Mouse (Mus musculus) neural tube, embryonic 13.5 days (tissue): Measurements from ENCODE around the gene Dgke. TPM values are rescaled to one million over a fixed set of nuclear protein-coding genes. Genes with fewer than 3 reads are reported as not detected.
"Not testable (repeated sequence)": the region's sequence is repeated elsewhere in the genome, so short reads cannot be mapped to it uniquely, and the experiment has no call there.

Experiments used
- ATAC-seq: fragments of 200-750 bp; cut with Nextera tagmentation; 2 replicates; pipeline ENCODE4 v1.8.0; 2017; ENCODE audit warnings: low read depth, mild to moderate bottlenecking, moderate TSS enrichment, moderate library complexity
- H3K27ac ChIP-seq: fragments of 300-500 bp; sonication (generic); replicated peaks from 2 replicates; pipeline ENCODE4 v1.5.1; 2015; ENCODE audit warnings: moderate library complexity, mild to moderate bottlenecking, inconsistent platforms
- H3K27me3 ChIP-seq: fragments of 300-500 bp; sonication (generic); 2 replicates; pipeline ENCODE4 v1.6.1; 2015; ENCODE audit warnings: mild to moderate bottlenecking, inconsistent platforms
- H3K36me3 ChIP-seq: fragments of 300-500 bp; sonication (generic); 2 replicates; pipeline ENCODE4 v1.6.1; 2015; ENCODE audit warnings: mild to moderate bottlenecking, inconsistent platforms
- H3K4me1 ChIP-seq: fragments of 300-500 bp; sonication (generic); replicated peaks from 2 replicates; pipeline ENCODE4 v1.6.1; 2015; ENCODE audit warnings: inconsistent platforms
- H3K4me2 ChIP-seq: fragments of 300-500 bp; sonication (generic); 2 replicates; pipeline ENCODE4 v1.6.1; 2015; ENCODE audit warnings: inconsistent platforms, mild to moderate bottlenecking, moderate library complexity
- H3K4me3 ChIP-seq: fragments of 300-500 bp; sonication (generic); 2 replicates; pipeline ENCODE4 v1.5.1; 2015; ENCODE audit warnings: mild to moderate bottlenecking, inconsistent platforms
- H3K9ac ChIP-seq: fragments of 300-500 bp; sonication (generic); 2 replicates; pipeline ENCODE4 v1.6.1; 2015; ENCODE audit warnings: moderate library complexity, mild to moderate bottlenecking, inconsistent platforms
- H3K9me3 ChIP-seq: fragments of 300-500 bp; sonication (generic); 2 replicates; pipeline ENCODE4 v1.6.1; 2016; ENCODE audit warnings: inconsistent platforms
- WGBS: fragments of 180-500 bp; shearing (Covaris S2); methylation state at CpG from one replicate; pipeline ENCODE4 v1.1.7; 2015; 5-methylcytosine and 5-hydroxymethylcytosine counted together
- polyA plus RNA-seq: library from polyadenylated mRNA; unstranded; fragments of >200 nt; fragmentation: Nextera tagmentation; extraction: Ambion mirVana; gene quantifications from 2 replicates; pipeline ENCODE4 v1.2.1, GENCODE M21; 2015

Dgke gene
- polyA plus RNA-seq, 1 experiment from 2014 or later: 13.5 TPM

DNA sequence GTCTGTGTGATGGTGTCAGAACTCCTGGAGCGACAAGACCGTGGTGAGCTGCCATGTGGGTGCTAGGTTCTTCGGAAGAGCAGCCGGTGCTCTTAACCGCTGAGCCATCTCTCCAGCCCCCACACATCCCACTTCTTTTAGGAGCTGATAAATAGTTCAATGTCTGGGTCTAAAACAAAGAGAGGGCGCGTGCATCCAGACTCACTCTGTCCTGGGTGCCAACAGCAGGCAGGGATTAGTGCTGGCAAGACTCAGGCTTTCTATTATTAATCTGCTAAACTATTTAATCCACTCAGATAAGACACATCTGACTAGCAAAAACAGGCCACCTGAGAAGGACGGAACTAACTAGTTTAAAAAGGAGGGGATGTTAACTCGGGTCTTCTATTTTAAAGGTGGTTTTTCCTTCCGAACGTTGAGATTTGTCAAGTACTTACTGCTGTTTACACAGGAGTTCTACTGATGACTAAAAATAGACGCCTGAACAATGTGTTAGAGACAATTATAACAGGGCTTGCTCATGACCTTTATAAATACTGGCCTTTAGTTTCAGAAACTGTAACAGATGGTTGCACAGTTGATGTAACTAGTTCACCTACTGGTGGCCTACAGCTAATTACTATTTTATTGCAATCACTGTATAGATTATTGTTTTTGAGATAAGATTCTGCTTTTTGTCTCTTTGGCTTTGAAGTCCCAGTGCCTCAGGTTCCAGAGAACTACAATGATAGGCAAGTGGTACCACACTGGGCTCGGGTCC lies 10.5 kb downstream of the Dgke start:
- ATAC-seq: no peak
- H3K4me2 ChIP-seq: no peak overlapping the region
- no peak overlapping the region for H3K9ac ChIP-seq
- H3K4me1 ChIP-seq: peaks cover 40% of the 10 kb centered on the region
- H3K4me3 ChIP-seq: no peak overlapping the region
- H3K36me3 ChIP-seq: peaks cover 33% of the 10 kb centered on the region
- no peaks in the 10 kb centered on the region for H3K9me3 ChIP-seq
- WGBS: 84% methylated on average over 13 of the region's 13 CpGs
- H3K27ac ChIP-seq: no peak overlapping the region
- H3K27me3 ChIP-seq: no peaks in the 10 kb centered on the region

DNA sequence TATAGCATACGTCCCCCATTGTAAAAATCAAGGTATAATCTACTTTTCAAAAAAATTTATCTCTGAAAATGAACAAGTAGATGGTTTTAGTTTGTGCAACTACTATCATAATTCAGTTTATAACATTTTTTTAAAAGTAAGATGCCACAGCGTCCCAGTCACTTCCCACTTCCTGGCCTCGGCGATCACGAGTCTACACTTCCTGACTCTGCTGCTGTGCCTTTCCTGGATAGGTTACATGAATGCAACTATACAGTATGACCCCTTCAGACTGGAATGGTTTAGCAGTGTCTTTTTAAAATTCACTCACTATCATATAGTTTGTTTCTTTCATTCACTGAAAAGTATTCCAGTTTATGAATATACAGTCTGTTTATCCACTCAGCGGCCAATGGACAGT lies 14.9 kb downstream of the Dgke start:
- Histone ChIP-seq H3K4me2 (no peak overlapping the region), H3K27ac (no peak overlapping the region), H3K4me3 (no peak overlapping the region), H3K9ac (no peak overlapping the region), H3K36me3 (peaks cover 70% of the 10 kb centered on the region), H3K9me3 (no peaks in the 10 kb centered on the region), H3K27me3 (no peaks in the 10 kb centered on the region), H3K4me1 (peaks cover 11% of the 10 kb centered on the region)
- WGBS: 87% methylated on average over 6 of the region's 6 CpGs
- no peak for ATAC-seq

GRCm38 (mm10) chr11:89046021-89046420 lies 20.6 kb downstream of the Dgke start:
- Histone ChIP-seq H3K4me1 (no peaks in the 10 kb centered on the region), H3K27me3 (no peaks in the 10 kb centered on the region), H3K9me3 (no peaks in the 10 kb centered on the region), H3K36me3 (peaks cover 88% of the 10 kb centered on the region), H3K4me2 (no peak overlapping the region), H3K27ac (no peak overlapping the region), H3K9ac (no peak overlapping the region), H3K4me3 (no peak overlapping the region)
- ATAC-seq: no peak
- 93% methylated on average over 3 of the region's 3 CpGs for WGBS

DNA sequence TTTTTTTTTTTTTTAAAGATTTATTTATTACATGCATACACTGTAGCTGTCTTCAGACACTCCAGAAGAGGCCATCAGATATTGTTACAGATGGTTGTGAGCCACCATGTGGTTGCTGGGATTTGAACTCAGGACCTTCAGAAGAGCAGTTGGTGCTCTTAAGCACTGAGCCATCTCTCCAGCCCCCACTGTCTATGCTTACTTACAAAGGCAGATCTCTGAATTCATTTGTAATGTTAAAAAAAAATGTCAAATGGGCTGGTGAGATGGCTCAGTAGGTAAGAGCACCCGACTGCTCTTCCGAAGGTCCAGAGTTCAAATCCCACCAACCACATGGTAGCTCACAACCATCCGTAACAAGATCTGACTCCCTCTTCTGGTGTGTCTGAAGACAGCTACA lies 21.1 kb downstream of the Dgke start:
- not testable (repeated sequence) for H3K27me3 ChIP-seq, H3K9me3 ChIP-seq, ATAC-seq, H3K4me1 ChIP-seq, H3K27ac ChIP-seq, H3K9ac ChIP-seq, H3K4me3 ChIP-seq, H3K4me2 ChIP-seq
- 98% methylated on average over 3 of the region's 3 CpGs for WGBS
- peaks cover 87% of the 10 kb centered on the region for H3K36me3 ChIP-seq

GRCm38 (mm10) chr11:89043046-89043445 lies 23.6 kb downstream of the Dgke start:
- H3K4me2 ChIP-seq: no peak overlapping the region
- H3K27ac ChIP-seq: no peak overlapping the region
- H3K27me3 ChIP-seq: no peaks in the 10 kb centered on the region
- ATAC-seq: no peak
- H3K4me3 ChIP-seq: no peak overlapping the region
- no peaks in the 10 kb centered on the region for H3K9me3 ChIP-seq
- H3K36me3 ChIP-seq: peaks cover 87% of the 10 kb centered on the region
- WGBS: 92% methylated on average over 7 of the region's 7 CpGs
- H3K4me1 ChIP-seq: no peaks in the 10 kb centered on the region
- no peak overlapping the region for H3K9ac ChIP-seq

- not testable (repeated sequence) for H3K27ac ChIP-seq, ATAC-seq, H3K9ac ChIP-seq, H3K4me1 ChIP-seq, H3K4me2 ChIP-seq, H3K9me3 ChIP-seq, H3K27me3 ChIP-seq, H3K4me3 ChIP-seq
- H3K36me3 ChIP-seq: peaks cover 85% of the 10 kb centered on the region
- WGBS: 94% methylated on average over 6 of the region's 7 CpGs
Measured at GRCm38 (mm10) chr11:89041073-89041472, 25.6 kb downstream of the Dgke start.

- Histone ChIP-seq H3K9me3 (no peaks in the 10 kb centered on the region), H3K4me1 (no peaks in the 10 kb centered on the region), H3K27ac (no peak overlapping the region), H3K4me2 (no peak overlapping the region), H3K9ac (no peak overlapping the region), H3K36me3 (peaks cover 71% of the 10 kb centered on the region), H3K4me3 (no peak overlapping the region), H3K27me3 (no peaks in the 10 kb centered on the region)
- no peak for ATAC-seq
- 34% methylated on average over 3 of the region's 3 CpGs for WGBS
Measured at GRCm38 (mm10) chr11:89039325-89039724, 27.3 kb downstream of the Dgke start.

DNA sequence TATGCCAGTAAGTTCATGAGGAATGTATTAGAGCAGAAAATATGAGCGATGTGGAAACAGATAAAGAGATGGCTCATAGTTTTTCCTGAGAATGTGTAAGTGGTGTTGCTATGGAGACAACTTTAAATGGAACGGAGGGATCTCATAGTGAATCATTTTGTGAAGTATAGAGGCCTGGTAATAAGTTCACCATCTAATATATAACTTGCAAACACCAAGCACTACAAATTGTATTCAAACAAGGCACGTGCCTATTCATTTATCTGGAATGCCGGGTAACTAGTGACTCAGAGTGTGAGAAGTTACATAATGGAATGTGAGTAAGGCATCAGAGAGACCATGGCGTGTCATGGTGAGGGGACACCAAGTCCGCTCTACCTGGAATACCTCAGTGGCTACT lies 28.2 kb downstream of the Dgke start:
- no peak for ATAC-seq
- WGBS: 88% methylated on average over 6 of the region's 6 CpGs
- Histone ChIP-seq H3K4me1 (no peaks in the 10 kb centered on the region), H3K36me3 (peaks cover 67% of the 10 kb centered on the region), H3K4me2 (no peak overlapping the region), H3K9ac (no peak overlapping the region), H3K4me3 (no peak overlapping the region), H3K27me3 (no peaks in the 10 kb centered on the region), H3K9me3 (no peaks in the 10 kb centered on the region), H3K27ac (no peak overlapping the region)

DNA sequence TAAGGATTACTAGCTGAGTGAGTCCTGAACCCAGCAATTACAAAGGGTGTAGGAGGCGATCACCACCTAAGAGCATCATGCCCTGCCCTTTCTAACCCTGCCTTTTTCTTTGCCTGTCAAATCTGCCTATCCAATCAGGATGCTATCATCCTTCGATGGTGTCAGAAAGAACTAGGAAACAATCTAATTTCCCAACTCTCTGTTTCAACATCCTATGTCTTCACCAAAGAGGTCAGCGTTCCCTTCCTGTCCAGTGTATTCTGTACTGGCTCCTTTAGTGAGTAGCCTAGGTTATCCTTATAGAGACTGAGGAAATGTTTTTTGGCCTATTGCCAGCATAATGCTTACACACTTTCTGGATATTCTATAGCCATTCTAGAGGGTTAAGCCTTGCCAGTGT lies 31.1 kb downstream of the Dgke start:
- no peak overlapping the region for H3K4me3 ChIP-seq
- no peak overlapping the region for H3K27ac ChIP-seq
- peaks cover 40% of the 10 kb centered on the region for H3K36me3 ChIP-seq
- no peak for ATAC-seq
- 86% methylated on average over 3 of the region's 3 CpGs for WGBS
- no peak overlapping the region for H3K4me2 ChIP-seq
- no peaks in the 10 kb centered on the region for H3K4me1 ChIP-seq
- H3K9me3 ChIP-seq: no peaks in the 10 kb centered on the region
- H3K27me3 ChIP-seq: no peaks in the 10 kb centered on the region
- H3K9ac ChIP-seq: no peak overlapping the region

- Histone ChIP-seq H3K4me1 (no peaks in the 10 kb centered on the region), H3K4me2 (no peak overlapping the region), H3K27me3 (no peaks in the 10 kb centered on the region), H3K4me3 (no peak overlapping the region), H3K27ac (no peak overlapping the region), H3K9ac (no peak overlapping the region), H3K9me3 (no peaks in the 10 kb centered on the region), H3K36me3 (peaks cover 31% of the 10 kb centered on the region)
- no peak for ATAC-seq
Measured at GRCm38 (mm10) chr11:89034592-89034991, 32.1 kb downstream of the Dgke start.

GRCm38 (mm10) chr11:89031189-89031588 lies 35.5 kb downstream of the Dgke start:
- Histone ChIP-seq H3K4me3 (no peak overlapping the region), H3K27me3 (no peaks in the 10 kb centered on the region), H3K4me2 (no peak overlapping the region), H3K9me3 (no peaks in the 10 kb centered on the region), H3K9ac (no peak overlapping the region), H3K27ac (no peak overlapping the region), H3K36me3 (peaks cover 6% of the 10 kb centered on the region; the same call in 1 of the 2 replicates), H3K4me1 (no peaks in the 10 kb centered on the region)
- 73% methylated on average over 1 of the region's 1 CpGs for WGBS
- no peak for ATAC-seq

- H3K27me3 ChIP-seq: no peaks in the 10 kb centered on the region
- H3K36me3 ChIP-seq: peaks cover 6% of the 10 kb centered on the region; the same call in 1 of the 2 replicates
- no peak overlapping the region for H3K4me3 ChIP-seq
- H3K4me1 ChIP-seq: no peaks in the 10 kb centered on the region
- no peaks in the 10 kb centered on the region for H3K9me3 ChIP-seq
- H3K4me2 ChIP-seq: no peak overlapping the region
- no peak overlapping the region for H3K9ac ChIP-seq
- WGBS: 77% methylated on average over 6 of the region's 6 CpGs
- ATAC-seq: no peak
- H3K27ac ChIP-seq: no peak overlapping the region
Measured at GRCm38 (mm10) chr11:89030552-89030951, 36.1 kb downstream of the Dgke start.

- Histone ChIP-seq H3K4me2 (no peak overlapping the region), H3K9me3 (no peaks in the 10 kb centered on the region), H3K27me3 (no peaks in the 10 kb centered on the region), H3K4me3 (no peak overlapping the region), H3K4me1 (peaks cover 10% of the 10 kb centered on the region), H3K36me3 (no peaks in the 10 kb centered on the region), H3K9ac (no peak overlapping the region), H3K27ac (no peak overlapping the region)
- ATAC-seq: no peak
- 62% methylated on average over 10 of the region's 10 CpGs for WGBS
Measured at GRCm38 (mm10) chr11:89028871-89029405, 37.7 kb downstream of the Dgke start.
